Mouse (Mus musculus): Measurements from ENCODE around the gene Mta1.

The Mta1 gene

GRCm38 (mm10) chr12:113089107-113089506 lies 9.0 kb upstream of the Mta1 start:
- in situ Hi-C loops (cut with MboI; ENCODE audit: low pct_unique_long_range_greater_than_20kb in 1 of 2, low sequenced_read_pairs in 2 of 2, unreplicated experiment in 1 of 2), result no loop called here

GRCm38 (mm10) chr12:113090053-113090452 lies 8.0 kb upstream of the Mta1 start:
- in situ Hi-C loops (cut with MboI; ENCODE audit: low pct_unique_long_range_greater_than_20kb in 1 of 2, low sequenced_read_pairs in 2 of 2, unreplicated experiment in 1 of 2), result no loop called here

- in situ Hi-C loops (cut with MboI; ENCODE audit: low pct_unique_long_range_greater_than_20kb in 1 of 2, low sequenced_read_pairs in 2 of 2, unreplicated experiment in 1 of 2), result no loop called here
Observed at GRCm38 (mm10) chr12:113097040-113097439, 1.0 kb upstream of the Mta1 start.

GRCm38 (mm10) chr12:113098530-113099151 lies 563 bp downstream of the Mta1 start:
- in situ Hi-C loops (cut with MboI; ENCODE audit: low pct_unique_long_range_greater_than_20kb in 1 of 2, low sequenced_read_pairs in 2 of 2, unreplicated experiment in 1 of 2), result no loop called here

GRCm38 (mm10) chr12:113099470-113100237 lies 1.6 kb downstream of the Mta1 start:
- in situ Hi-C loops (cut with MboI; ENCODE audit: low pct_unique_long_range_greater_than_20kb in 1 of 2, low sequenced_read_pairs in 2 of 2, unreplicated experiment in 1 of 2), result no loop called here

- in situ Hi-C loops (cut with MboI; ENCODE audit: low pct_unique_long_range_greater_than_20kb in 1 of 2, low sequenced_read_pairs in 2 of 2, unreplicated experiment in 1 of 2), result no loop called here
Observed at GRCm38 (mm10) chr12:113100448-113101076, 2.5 kb downstream of the Mta1 start.

- in situ Hi-C loops (cut with MboI; ENCODE audit: low pct_unique_long_range_greater_than_20kb in 1 of 2, low sequenced_read_pairs in 2 of 2, unreplicated experiment in 1 of 2), result no loop called here
Observed at GRCm38 (mm10) chr12:113101251-113101960, 3.3 kb downstream of the Mta1 start.

GRCm38 (mm10) chr12:113102461-113102860 lies 4.4 kb downstream of the Mta1 start:
- in situ Hi-C loops (cut with MboI; ENCODE audit: low pct_unique_long_range_greater_than_20kb in 1 of 2, low sequenced_read_pairs in 2 of 2, unreplicated experiment in 1 of 2), result no loop called here

GRCm38 (mm10) chr12:113103846-113104451 lies 5.9 kb downstream of the Mta1 start:
- in situ Hi-C loops (cut with MboI; ENCODE audit: low pct_unique_long_range_greater_than_20kb in 1 of 2, low sequenced_read_pairs in 2 of 2, unreplicated experiment in 1 of 2), result no loop called here

- in situ Hi-C loops (cut with MboI; ENCODE audit: low pct_unique_long_range_greater_than_20kb in 1 of 2, low sequenced_read_pairs in 2 of 2, unreplicated experiment in 1 of 2), result no loop called here
Observed at GRCm38 (mm10) chr12:113106386-113106785, 8.3 kb downstream of the Mta1 start.

GRCm38 (mm10) chr12:113107431-113108124 lies 9.5 kb downstream of the Mta1 start:
- in situ Hi-C loops (cut with MboI; ENCODE audit: low pct_unique_long_range_greater_than_20kb in 1 of 2, low sequenced_read_pairs in 2 of 2, unreplicated experiment in 1 of 2), result no loop called here

- in situ Hi-C loops (cut with MboI; ENCODE audit: low pct_unique_long_range_greater_than_20kb in 1 of 2, low sequenced_read_pairs in 2 of 2, unreplicated experiment in 1 of 2), result no loop called here
Observed at GRCm38 (mm10) chr12:113108528-113109283, 10.6 kb downstream of the Mta1 start.

GRCm38 (mm10) chr12:113109801-113110200 lies 11.7 kb downstream of the Mta1 start:
- in situ Hi-C loops (cut with MboI; ENCODE audit: low pct_unique_long_range_greater_than_20kb in 1 of 2, low sequenced_read_pairs in 2 of 2, unreplicated experiment in 1 of 2), result no loop called here

GRCm38 (mm10) chr12:113114141-113114540 lies 16.1 kb downstream of the Mta1 start:
- in situ Hi-C loops (cut with MboI; ENCODE audit: low pct_unique_long_range_greater_than_20kb in 1 of 2, low sequenced_read_pairs in 2 of 2, unreplicated experiment in 1 of 2), result no loop called here

GRCm38 (mm10) chr12:113114856-113115538 lies 16.9 kb downstream of the Mta1 start:
- in situ Hi-C loops (cut with MboI; ENCODE audit: low pct_unique_long_range_greater_than_20kb in 1 of 2, low sequenced_read_pairs in 2 of 2, unreplicated experiment in 1 of 2), result no loop called here

- in situ Hi-C loops (cut with MboI; ENCODE audit: low pct_unique_long_range_greater_than_20kb in 1 of 2, low sequenced_read_pairs in 2 of 2, unreplicated experiment in 1 of 2), result no loop called here
Observed at GRCm38 (mm10) chr12:113119516-113120410, 21.7 kb downstream of the Mta1 start.
